Mouse (Mus musculus) G1E (cell line): ENCODE data around the gene Chn2.

ENCODE experiments used
- CTCF ChIP-seq: IDR thresholded peaks from 2 replicates; pipeline ENCODE4 v1.5.1; 2012; ENCODE audit warnings: low read depth, low read length, inconsistent platforms, mixed read lengths
- GATA1 ChIP-seq: IDR thresholded peaks from 2 replicates; pipeline ENCODE4 v1.6.1; 2012; ENCODE audit warnings: borderline replicate concordance, low read length, inconsistent platforms, mixed read lengths

DNA sequence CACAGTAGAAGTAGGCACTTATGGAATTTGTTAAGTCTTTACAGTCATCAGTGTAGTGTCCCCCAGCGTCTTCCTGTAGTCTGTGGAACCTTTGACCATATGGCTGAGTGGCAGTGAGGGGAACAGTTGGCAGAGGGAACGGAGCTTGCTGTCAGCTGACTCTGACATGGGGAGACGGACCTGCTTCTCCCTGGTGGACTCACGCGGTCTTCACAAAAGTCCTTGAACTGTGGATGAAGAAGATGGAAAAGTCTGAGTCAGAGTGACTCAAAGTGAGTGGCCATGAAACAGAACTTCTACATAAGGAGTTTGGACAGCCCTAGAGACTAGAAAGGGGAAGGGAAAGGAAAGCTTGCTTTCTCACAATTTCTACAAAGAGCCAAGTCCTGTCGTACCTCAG is 36.1 kb downstream of the Chn2 start:
- TF ChIP-seq CTCF = no peak
- TF ChIP-seq GATA1 = no peak
